Mouse (Mus musculus): Measurements from ENCODE around the gene 0610040J01Rik. TPM values are rescaled to one million over a fixed set of nuclear protein-coding genes. Genes with fewer than 3 reads are reported as not detected.

0610040J01Rik gene
- polyA plus RNA-seq, 1 experiment from 2014 or later = 11.8 TPM

DNA sequence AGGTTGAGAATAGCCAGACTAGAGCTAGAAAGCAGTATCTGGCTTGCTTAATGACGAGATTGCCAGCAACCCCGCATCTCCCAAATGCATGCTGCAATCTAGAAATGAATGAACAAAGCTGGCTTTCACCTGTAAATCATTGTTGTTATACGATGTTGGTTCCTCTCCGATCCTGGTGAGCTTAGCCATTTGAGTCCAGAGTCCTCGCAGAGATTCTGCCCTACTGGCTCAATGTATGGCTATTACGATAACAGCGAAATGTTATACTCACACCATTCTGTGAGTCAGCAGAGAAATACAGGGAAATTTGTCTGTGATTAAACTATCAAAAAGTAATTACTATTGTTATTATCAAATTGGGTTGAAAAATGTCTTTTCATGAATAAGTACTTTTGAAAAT lies 4.5 kb downstream of the 0610040J01Rik start:
- DNase-seq (ENCODE audit: low spot score) (no peak), ATAC-seq (replicated peaks; ENCODE audit: low FRiP score) (no peak)
- 85% methylated on average over 7 of the region's 7 CpGs for WGBS
- Histone ChIP-seq H3K27me3 (replicated peaks; ENCODE audit: control insufficient read depth, insufficient read depth, low read length) (peaks cover 21% of the 10 kb centered on the region), H3K4me1 (replicated peaks; ENCODE audit: control insufficient read depth, insufficient read depth, low read length) (peaks cover 4% of the 10 kb centered on the region; the same call in 1 of the 2 replicates), H3K9ac (ENCODE audit: low read depth, low read length) (no peak overlapping the region), H3K4me2 (no peak overlapping the region), H3K27ac (ENCODE audit: low read depth, low read length) (no peak overlapping the region), H3K36me3 (ENCODE audit: control insufficient read depth, insufficient read depth, low read length) (no peaks in the 10 kb centered on the region), H3K9me3 (ENCODE audit: control insufficient read depth, low read length) (no peaks in the 10 kb centered on the region), H3K4me3 (ENCODE audit: low read depth, low read length) (no peak overlapping the region)

DNA sequence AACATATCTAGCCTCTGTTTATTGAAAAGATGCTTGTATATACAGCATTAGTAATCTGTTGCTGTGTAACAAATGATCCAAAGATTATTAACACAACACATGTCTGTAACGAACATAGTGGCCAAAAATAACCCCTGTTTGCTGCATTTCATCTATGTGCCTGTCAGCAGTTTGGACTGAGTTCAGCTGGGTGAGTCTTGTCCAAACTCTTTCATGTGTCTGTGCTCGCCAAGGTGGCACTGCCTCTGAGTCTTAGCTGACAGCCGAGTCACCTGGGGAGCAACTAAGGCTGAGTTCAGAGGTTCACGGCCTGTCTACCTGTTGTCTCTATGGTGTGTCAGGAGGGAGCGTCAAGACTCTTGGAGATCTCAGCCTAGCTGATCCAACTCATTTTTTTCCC lies 5.1 kb downstream of the 0610040J01Rik start:
- Histone ChIP-seq H3K27ac (ENCODE audit: low read depth, low read length) (no peak overlapping the region), H3K27me3 (replicated peaks; ENCODE audit: control insufficient read depth, insufficient read depth, low read length) (peaks cover 14% of the 10 kb centered on the region), H3K9ac (ENCODE audit: low read depth, low read length) (no peak overlapping the region), H3K4me1 (replicated peaks; ENCODE audit: control insufficient read depth, insufficient read depth, low read length) (peaks cover 7% of the 10 kb centered on the region; the same call in 1 of the 2 replicates), H3K4me3 (ENCODE audit: low read depth, low read length) (no peak overlapping the region), H3K36me3 (ENCODE audit: control insufficient read depth, insufficient read depth, low read length) (no peaks in the 10 kb centered on the region), H3K9me3 (ENCODE audit: control insufficient read depth, low read length) (no peaks in the 10 kb centered on the region), H3K4me2 (no peak overlapping the region)
- DNase-seq (ENCODE audit: low spot score) (no peak), ATAC-seq (replicated peaks; ENCODE audit: low FRiP score) (no peak)
- 78% methylated on average over 5 of the region's 5 CpGs for WGBS

DNA sequence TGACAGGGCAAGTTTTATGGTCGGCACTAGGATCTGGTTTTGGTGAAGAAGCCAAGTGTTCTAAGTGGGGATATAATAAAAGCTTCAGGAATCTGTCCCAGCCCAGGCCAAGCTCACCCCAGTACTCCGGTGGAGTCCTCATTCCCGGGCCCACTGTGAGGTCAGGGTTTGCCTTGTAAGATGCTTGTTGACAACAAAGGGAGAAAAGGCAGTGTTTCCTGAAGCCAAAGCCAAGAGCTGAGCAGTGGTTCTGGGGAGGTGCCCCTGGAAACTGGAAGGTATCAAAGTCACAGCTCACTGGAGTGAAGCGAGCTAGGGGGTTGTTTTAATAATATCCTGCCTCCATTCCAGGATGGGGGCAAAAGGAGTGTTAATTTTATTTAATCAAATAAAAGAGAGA lies 6.8 kb downstream of the 0610040J01Rik start:
- Histone ChIP-seq H3K4me1 (replicated peaks; ENCODE audit: control insufficient read depth, insufficient read depth, low read length) (peaks cover 20% of the 10 kb centered on the region), H3K27me3 (replicated peaks; ENCODE audit: control insufficient read depth, insufficient read depth, low read length) (no peaks in the 10 kb centered on the region), H3K9ac (ENCODE audit: low read depth, low read length) (no peak overlapping the region), H3K36me3 (ENCODE audit: control insufficient read depth, insufficient read depth, low read length) (no peaks in the 10 kb centered on the region), H3K9me3 (ENCODE audit: control insufficient read depth, low read length) (no peaks in the 10 kb centered on the region), H3K4me3 (ENCODE audit: low read depth, low read length) (no peak overlapping the region), H3K27ac (ENCODE audit: low read depth, low read length) (no peak overlapping the region), H3K4me2 (no peak overlapping the region)
- ATAC-seq (replicated peaks; ENCODE audit: low FRiP score) (no peak), DNase-seq (ENCODE audit: low spot score) (no peak)
- 68% methylated on average over 4 of the region's 4 CpGs for WGBS

DNA sequence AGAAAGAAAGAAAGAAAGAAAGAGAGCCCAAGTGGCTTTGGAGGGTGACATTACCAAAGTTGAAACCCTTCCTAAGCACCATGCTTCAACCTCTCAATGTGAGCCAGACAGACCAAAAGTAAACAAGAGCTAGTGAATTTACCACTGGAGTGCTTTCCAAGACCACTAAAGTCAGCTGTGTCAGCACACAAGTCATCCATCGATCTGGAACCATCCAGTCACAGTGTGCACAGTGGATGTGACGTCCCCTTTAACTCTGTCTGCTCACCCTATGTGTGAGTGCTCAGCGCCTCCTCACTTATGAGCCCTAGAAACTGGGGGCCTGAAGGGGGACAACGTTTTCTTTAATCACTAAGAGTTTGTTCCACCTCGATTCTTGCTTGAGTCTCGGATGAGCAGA lies 7.4 kb downstream of the 0610040J01Rik start:
- no peak overlapping the region for H3K27ac ChIP-seq (ENCODE audit: low read depth, low read length)

DNA sequence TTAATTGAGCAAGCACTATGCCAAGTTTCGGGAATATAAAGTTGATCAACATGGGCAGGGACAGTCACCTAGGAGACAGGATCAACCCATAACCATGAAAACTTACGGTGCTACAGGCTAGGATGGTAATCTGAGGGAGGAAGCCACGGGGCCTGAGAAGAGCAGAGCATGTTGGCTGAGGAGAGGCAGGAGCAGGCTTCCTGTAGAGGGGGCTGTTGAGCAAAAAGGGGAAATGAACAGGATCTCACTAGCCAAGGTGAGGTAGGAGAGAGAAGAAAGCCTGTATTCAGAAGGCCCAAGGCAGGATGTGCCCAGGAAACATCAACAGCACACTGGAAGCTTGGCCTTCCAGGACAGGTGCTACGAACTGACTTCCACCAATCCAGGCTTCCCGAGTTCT lies 9.0 kb downstream of the 0610040J01Rik start:
- ATAC-seq (replicated peaks; ENCODE audit: low FRiP score) (no peak), DNase-seq (ENCODE audit: low spot score) (no peak)
- WGBS = 79% methylated on average over 5 of the region's 5 CpGs
- Histone ChIP-seq H3K36me3 (ENCODE audit: control insufficient read depth, insufficient read depth, low read length) (no peaks in the 10 kb centered on the region), H3K27ac (ENCODE audit: low read depth, low read length) (peak overlapping the region; percentile 56; the same call in 1 of the 2 replicates), H3K27me3 (replicated peaks; ENCODE audit: control insufficient read depth, insufficient read depth, low read length) (no peaks in the 10 kb centered on the region), H3K9ac (ENCODE audit: low read depth, low read length) (no peak overlapping the region), H3K9me3 (ENCODE audit: control insufficient read depth, low read length) (no peaks in the 10 kb centered on the region), H3K4me2 (no peak overlapping the region), H3K4me1 (replicated peaks; ENCODE audit: control insufficient read depth, insufficient read depth, low read length) (peaks cover 25% of the 10 kb centered on the region), H3K4me3 (ENCODE audit: low read depth, low read length) (no peak overlapping the region)

More for the DNA sequence above, 7.4 kb downstream of the 0610040J01Rik start:
- DNase-seq (ENCODE audit: low spot score) (no peak), ATAC-seq (replicated peaks; ENCODE audit: low FRiP score) (no peak)
- no peak overlapping the region for H3K4me3 ChIP-seq (ENCODE audit: low read depth, low read length)
- H3K9me3 ChIP-seq (ENCODE audit: control insufficient read depth, low read length) = no peaks in the 10 kb centered on the region
- 79% methylated on average over 6 of the region's 6 CpGs for WGBS
- H3K36me3 ChIP-seq (ENCODE audit: control insufficient read depth, insufficient read depth, low read length) = no peaks in the 10 kb centered on the region
- no peak overlapping the region for H3K4me2 ChIP-seq
- H3K9ac ChIP-seq (ENCODE audit: low read depth, low read length) = no peak overlapping the region
- peaks cover 22% of the 10 kb centered on the region for H3K4me1 ChIP-seq (replicated peaks; ENCODE audit: control insufficient read depth, insufficient read depth, low read length)
- H3K27me3 ChIP-seq (replicated peaks; ENCODE audit: control insufficient read depth, insufficient read depth, low read length) = no peaks in the 10 kb centered on the region

DNA sequence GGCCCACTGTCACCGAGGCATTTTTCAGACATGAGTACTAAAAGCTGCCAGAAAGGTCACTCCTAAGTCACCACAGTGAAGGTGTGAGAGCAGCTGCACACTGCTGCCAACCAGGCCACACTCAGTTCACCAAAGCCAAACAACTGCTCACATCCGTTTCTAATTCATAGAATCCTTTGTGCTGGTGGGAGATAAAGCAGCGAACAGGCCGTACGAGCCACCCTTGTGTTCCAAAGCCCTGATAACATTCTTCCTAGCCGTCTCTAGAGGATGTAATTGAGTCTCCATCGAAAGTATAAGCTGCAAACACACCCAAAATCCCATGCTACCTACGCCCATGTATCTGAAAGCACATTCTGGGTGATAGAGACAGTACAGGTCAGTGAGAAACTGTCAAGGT lies 9.7 kb downstream of the 0610040J01Rik start:
- DNase-seq (ENCODE audit: low spot score) (no peak), ATAC-seq (replicated peaks; ENCODE audit: low FRiP score) (peak; percentile 86)
- H3K4me3 ChIP-seq (ENCODE audit: low read depth, low read length) = no peak overlapping the region
- peaks cover 30% of the 10 kb centered on the region for H3K4me1 ChIP-seq (replicated peaks; ENCODE audit: control insufficient read depth, insufficient read depth, low read length)
- no peak overlapping the region for H3K4me2 ChIP-seq
- H3K9me3 ChIP-seq (ENCODE audit: control insufficient read depth, low read length) = no peaks in the 10 kb centered on the region
- no peak overlapping the region for H3K9ac ChIP-seq (ENCODE audit: low read depth, low read length)
- H3K27me3 ChIP-seq (replicated peaks; ENCODE audit: control insufficient read depth, insufficient read depth, low read length) = no peaks in the 10 kb centered on the region
- H3K27ac ChIP-seq (ENCODE audit: low read depth, low read length) = peak overlapping the region; percentile 56; the same call in 1 of the 2 replicates
- H3K36me3 ChIP-seq (ENCODE audit: control insufficient read depth, insufficient read depth, low read length) = no peaks in the 10 kb centered on the region
- 36% methylated on average over 8 of the region's 8 CpGs for WGBS

DNA sequence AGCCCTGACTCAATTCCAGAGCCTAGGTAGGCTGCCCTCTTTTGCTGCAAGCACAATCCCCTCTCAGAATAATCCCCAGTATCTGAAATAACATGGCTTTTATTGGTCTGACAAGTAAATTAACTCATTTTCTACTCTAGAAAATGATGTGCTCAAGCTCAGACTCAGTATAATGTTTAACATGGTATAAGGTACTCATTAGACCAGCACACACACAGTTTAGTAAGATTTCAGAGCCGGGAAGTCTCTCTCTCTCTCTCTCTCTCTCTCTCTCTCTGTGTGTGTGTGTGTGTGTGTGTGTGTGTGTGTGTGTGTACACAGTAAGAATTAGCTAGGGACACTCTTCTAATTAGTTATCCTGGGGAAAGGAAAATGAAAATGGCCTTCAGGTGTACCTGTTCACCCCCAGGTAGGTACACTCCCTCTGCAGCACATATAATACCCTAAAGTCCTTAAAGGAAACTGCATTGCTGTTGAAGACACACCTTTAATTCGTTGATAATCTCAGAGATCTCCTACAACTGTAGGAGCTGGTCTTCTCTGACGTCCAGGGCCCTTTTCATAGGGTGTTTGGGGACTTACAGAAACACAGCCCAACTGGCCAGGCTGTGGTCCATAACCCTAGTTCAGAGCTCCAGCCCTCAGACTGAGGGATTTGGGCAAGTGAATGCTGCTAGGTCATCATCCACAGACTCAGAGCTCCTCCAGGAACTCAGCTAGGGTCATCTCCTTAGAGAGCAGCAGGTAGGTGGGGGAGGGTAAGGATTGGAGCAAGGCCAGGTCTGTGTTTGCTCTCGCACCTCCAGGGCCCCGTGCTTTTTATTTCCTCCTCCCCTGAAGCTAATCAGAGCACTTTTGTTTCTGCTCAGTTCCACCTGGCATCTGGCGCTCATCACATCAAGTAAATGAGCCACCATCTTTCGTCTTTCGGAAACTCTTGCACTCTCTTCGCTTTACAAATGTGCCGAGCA lies 11.5 kb downstream of the 0610040J01Rik start:
- Histone ChIP-seq H3K9me3 (ENCODE audit: control insufficient read depth, low read length) (no peaks in the 10 kb centered on the region), H3K9ac (ENCODE audit: low read depth, low read length) (no peak overlapping the region), H3K4me3 (ENCODE audit: low read depth, low read length) (no peak overlapping the region), H3K27me3 (replicated peaks; ENCODE audit: control insufficient read depth, insufficient read depth, low read length) (no peaks in the 10 kb centered on the region), H3K4me2 (no peak overlapping the region), H3K36me3 (ENCODE audit: control insufficient read depth, insufficient read depth, low read length) (no peaks in the 10 kb centered on the region), H3K27ac (ENCODE audit: low read depth, low read length) (no peak overlapping the region), H3K4me1 (replicated peaks; ENCODE audit: control insufficient read depth, insufficient read depth, low read length) (peaks cover 31% of the 10 kb centered on the region)
- no peak for ATAC-seq (replicated peaks; ENCODE audit: low FRiP score)
- DNase-seq (ENCODE audit: low spot score) = no peak
- 68% methylated on average over 10 of the region's 10 CpGs for WGBS

DNA sequence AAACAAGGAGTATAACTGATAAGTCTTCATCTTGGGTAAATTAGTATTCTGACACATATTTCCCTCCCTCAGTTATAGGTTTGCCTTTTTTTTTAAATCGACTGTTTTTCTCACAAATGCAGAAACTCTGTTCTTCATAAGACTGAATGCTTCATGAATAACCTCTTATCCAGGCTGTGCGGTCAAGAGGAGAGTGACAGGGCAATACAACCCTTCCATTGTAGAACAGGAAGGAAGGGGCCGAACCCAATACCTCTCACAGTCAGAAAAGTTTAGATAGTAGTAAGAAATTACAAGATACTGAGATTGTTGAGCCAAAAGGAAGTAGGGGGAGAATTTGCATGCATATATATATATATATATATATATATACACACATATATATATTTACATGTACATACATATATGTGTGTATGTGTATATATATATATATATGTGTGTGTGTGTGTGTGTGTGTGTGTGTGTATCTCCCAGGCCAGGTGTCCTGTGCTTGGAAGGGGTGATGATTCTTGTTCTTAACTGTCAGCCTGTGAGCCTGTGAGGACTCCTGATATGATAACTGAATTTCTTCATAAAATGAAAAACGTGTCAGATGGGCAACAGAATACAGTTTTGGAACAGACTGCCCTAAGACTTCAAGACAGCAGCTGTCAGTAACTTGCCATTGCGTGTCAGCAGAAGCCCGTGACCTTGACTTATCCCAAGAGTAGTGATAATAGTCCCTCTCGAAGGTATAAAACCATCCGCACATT lies 12.6 kb downstream of the 0610040J01Rik start:
- peaks cover 31% of the 10 kb centered on the region for H3K4me1 ChIP-seq (replicated peaks; ENCODE audit: control insufficient read depth, insufficient read depth, low read length)
- WGBS = 65% methylated on average over 8 of the region's 8 CpGs
- ATAC-seq (replicated peaks; ENCODE audit: low FRiP score) = no peak

More for the DNA sequence above, 12.6 kb downstream of the 0610040J01Rik start:
- Histone ChIP-seq H3K36me3 (ENCODE audit: control insufficient read depth, insufficient read depth, low read length) (no peaks in the 10 kb centered on the region), H3K9me3 (ENCODE audit: control insufficient read depth, low read length) (no peaks in the 10 kb centered on the region), H3K9ac (ENCODE audit: low read depth, low read length) (no peak overlapping the region), H3K4me2 (no peak overlapping the region), H3K4me3 (ENCODE audit: low read depth, low read length) (no peak overlapping the region), H3K27ac (ENCODE audit: low read depth, low read length) (no peak overlapping the region), H3K27me3 (replicated peaks; ENCODE audit: control insufficient read depth, insufficient read depth, low read length) (no peaks in the 10 kb centered on the region)
- no peak for DNase-seq (ENCODE audit: low spot score)

All from liver, embryonic 11.5 days (tissue).